Mouse (Mus musculus) spleen, adult 2 months (tissue): ENCODE data around the gene Itgb1. TPM values are rescaled to one million over a fixed set of nuclear protein-coding genes. Genes with fewer than 3 reads are reported as not detected.

Experiments
- DNase-seq, 2 experiments: peaks; one replicate each; pipeline versions ENCODE4 v3.0.0 to v3.0.0-alpha.2; 2012 to 2021; ENCODE audit warnings: low spot score in 2 of 2, low read depth in 1 of 2
- H3K27ac ChIP-seq: fragments of 200-500 bp; 2 replicates; pipeline ENCODE4 v1.5.1; 2012; ENCODE audit warnings: low read length, inconsistent platforms; ENCODE audit not compliant: insufficient read depth
- H3K27me3 ChIP-seq: fragments of 200-500 bp; 2 replicates; pipeline ENCODE4 v1.6.1; 2012; ENCODE audit warnings: mild to moderate bottlenecking, moderate library complexity, low read length, inconsistent platforms; ENCODE audit not compliant: control insufficient read depth, insufficient read depth
- H3K36me3 ChIP-seq: fragments of 200-500 bp; 2 replicates; pipeline ENCODE4 v1.6.1; 2012; ENCODE audit warnings: mild to moderate bottlenecking, low read length, inconsistent platforms; ENCODE audit not compliant: control insufficient read depth, insufficient read depth
- H3K4me1 ChIP-seq: fragments of 200-500 bp; 2 replicates; pipeline ENCODE4 v1.6.1; 2011; ENCODE audit warnings: inconsistent platforms; ENCODE audit not compliant: control insufficient read depth, insufficient read depth, insufficient read length
- H3K4me3 ChIP-seq: fragments of 200-500 bp; 2 replicates; pipeline ENCODE4 v1.5.1; 2011; ENCODE audit warnings: mild to moderate bottlenecking, inconsistent platforms; ENCODE audit not compliant: insufficient read depth, insufficient read length; ENCODE audit errors: extremely low read depth
- CTCF ChIP-seq: fragments of 200-500 bp; IDR thresholded peaks from 2 replicates; pipeline ENCODE4 v1.5.1; 2011; ENCODE audit warnings: mild to moderate bottlenecking, inconsistent platforms; ENCODE audit not compliant: insufficient read depth, insufficient read length, insufficient replicate concordance; ENCODE audit errors: extremely low read depth
- POLR2A ChIP-seq: fragments of 200-500 bp; IDR thresholded peaks from 2 replicates; pipeline ENCODE4 v1.6.1; 2011; ENCODE audit warnings: low read depth, low read length, inconsistent platforms
- WGBS: fragments of 180-500 bp; shearing (Covaris S2); methylation state at CpG from one replicate; pipeline ENCODE4 v1.1.7; 2018; 5-methylcytosine and 5-hydroxymethylcytosine counted together
- polyA plus RNA-seq: library from polyadenylated mRNA; depleted of rRNA; stranded (reverse); fragments of >200 nt; gene quantifications from 2 replicates; pipeline ENCODE4 v1.2.3, GENCODE M21; 2012

The Itgb1 gene
- polyA plus RNA-seq, 1 experiment = 18.8 TPM

GRCm38 (mm10) chr8:128666576-128667263, 18.7 kb upstream of the Itgb1 start:
- peaks cover 2% of the 10 kb centered on the region; the same call in 1 of the 2 replicates for H3K4me1 ChIP-seq
- no peak for TF ChIP-seq POLR2A
- TF ChIP-seq CTCF = no peak
- 94% methylated on average over 4 of the region's 4 CpGs for WGBS

GRCm38 (mm10) chr8:128671813-128672212, 13.6 kb upstream of the Itgb1 start:
- 92% methylated on average over 1 of the region's 1 CpGs for WGBS

More at GRCm38 (mm10) chr8:128666576-128667263, 18.7 kb upstream of the Itgb1 start:
- DNase-seq = no peak
- Histone ChIP-seq H3K27me3 (no peaks in the 10 kb centered on the region), H3K36me3 (no peaks in the 10 kb centered on the region), H3K4me3 (no peak overlapping the region), H3K27ac (no peak overlapping the region)

GRCm38 (mm10) chr8:128672441-128672840, 13.0 kb upstream of the Itgb1 start:
- TF ChIP-seq POLR2A (no peak), CTCF (no peak)
- Histone ChIP-seq H3K4me3 (no peak overlapping the region), H3K4me1 (no peaks in the 10 kb centered on the region), H3K36me3 (no peaks in the 10 kb centered on the region), H3K27me3 (no peaks in the 10 kb centered on the region), H3K27ac (no peak overlapping the region)
- 81% methylated on average over 2 of the region's 2 CpGs for WGBS
- DNase-seq = no peak

More at GRCm38 (mm10) chr8:128671813-128672212, 13.6 kb upstream of the Itgb1 start:
- no peaks in the 10 kb centered on the region for H3K36me3 ChIP-seq
- no peak for DNase-seq
- H3K4me3 ChIP-seq = no peak overlapping the region
- H3K4me1 ChIP-seq = no peaks in the 10 kb centered on the region
- H3K27ac ChIP-seq = no peak overlapping the region
- H3K27me3 ChIP-seq = no peaks in the 10 kb centered on the region
- TF ChIP-seq CTCF (no peak), POLR2A (no peak)

GRCm38 (mm10) chr8:128672950-128673349, 12.5 kb upstream of the Itgb1 start:
- TF ChIP-seq POLR2A = no peak
- TF ChIP-seq CTCF = no peak
- DNase-seq = no peak
- H3K4me3 ChIP-seq = no peak overlapping the region
- H3K27me3 ChIP-seq = no peaks in the 10 kb centered on the region
- H3K27ac ChIP-seq = no peak overlapping the region
- WGBS = 76% methylated on average over 1 of the region's 1 CpGs
- H3K4me1 ChIP-seq = no peaks in the 10 kb centered on the region
- no peaks in the 10 kb centered on the region for H3K36me3 ChIP-seq

- no peak for DNase-seq
- TF ChIP-seq CTCF = no peak
- no peak for TF ChIP-seq POLR2A
- Histone ChIP-seq H3K4me3 (no peak overlapping the region), H3K4me1 (no peaks in the 10 kb centered on the region), H3K36me3 (no peaks in the 10 kb centered on the region), H3K27me3 (no peaks in the 10 kb centered on the region), H3K27ac (no peak overlapping the region)
- 93% methylated on average over 3 of the region's 3 CpGs for WGBS
These were observed 9.4 kb upstream of the Itgb1 start for GRCm38 (mm10) chr8:128675848-128676629.

GRCm38 (mm10) chr8:128679909-128680308, 5.5 kb upstream of the Itgb1 start:
- WGBS = 82% methylated on average over 2 of the region's 2 CpGs
- DNase-seq = no peak
- Histone ChIP-seq H3K36me3 (no peaks in the 10 kb centered on the region), H3K27ac (peak overlapping the region; percentile 44), H3K27me3 (no peaks in the 10 kb centered on the region), H3K4me1 (no peaks in the 10 kb centered on the region), H3K4me3 (no peak overlapping the region)
- TF ChIP-seq POLR2A (no peak), CTCF (no peak)
